Mouse (Mus musculus): ENCODE measurements around the gene Gpr183.

Gpr183 gene

DNA sequence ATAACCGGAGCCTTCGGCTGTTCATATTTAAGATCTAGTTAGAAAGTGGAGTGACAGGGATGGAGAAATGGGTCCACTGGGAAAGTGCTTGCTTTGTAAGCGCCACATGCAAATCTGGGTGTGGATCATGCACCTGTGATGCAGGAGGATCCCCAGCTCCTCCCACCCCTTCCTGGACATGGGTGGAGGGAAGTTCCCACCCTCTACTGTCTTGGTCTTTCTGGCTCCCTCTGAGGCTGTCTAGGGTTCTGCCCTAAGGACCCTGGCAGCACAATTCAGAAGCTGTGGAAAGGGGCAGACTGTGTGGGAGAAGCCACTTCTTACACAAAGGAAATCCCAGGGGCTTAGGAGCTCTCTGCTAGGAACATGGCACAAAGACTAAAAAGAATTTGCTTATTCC lies 33.4 kb downstream of the Gpr183 start:
- DNase-seq (ENCODE audit: low read depth, low spot score): peak; percentile 77

DNA sequence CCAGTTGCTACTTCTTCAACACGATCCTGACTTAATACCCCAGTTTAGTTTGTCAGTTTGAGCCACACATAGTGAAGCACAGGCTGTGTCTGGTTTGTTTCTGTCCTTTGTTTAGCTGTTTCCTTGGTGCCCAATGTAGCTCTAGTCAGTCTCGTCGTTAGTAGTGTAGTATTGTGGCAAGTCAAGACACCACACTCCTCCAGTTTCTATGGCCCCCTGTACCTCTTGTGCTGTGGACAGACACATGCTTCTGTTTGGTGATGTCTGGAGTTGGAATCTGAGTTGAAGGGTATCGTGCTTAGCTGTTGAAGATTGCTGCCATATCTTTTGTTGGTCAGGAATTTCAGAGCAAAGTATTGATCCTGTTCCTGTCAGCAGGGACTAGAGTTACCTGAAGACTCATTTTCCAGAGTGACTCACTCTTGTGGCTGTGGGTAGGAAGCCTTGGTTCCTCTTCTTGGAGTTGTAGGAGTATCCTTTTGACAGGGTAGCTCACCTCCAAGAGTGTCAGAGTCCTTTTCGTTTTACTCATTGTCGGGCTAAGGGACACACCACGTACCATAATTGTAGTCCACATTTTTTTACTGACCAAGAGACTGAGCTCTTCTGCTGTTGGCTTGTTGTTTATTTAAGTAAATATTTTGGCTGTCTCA lies 34.1 kb downstream of the Gpr183 start:
- DNase-seq (ENCODE audit: low read depth, low spot score): no peak

DNA sequence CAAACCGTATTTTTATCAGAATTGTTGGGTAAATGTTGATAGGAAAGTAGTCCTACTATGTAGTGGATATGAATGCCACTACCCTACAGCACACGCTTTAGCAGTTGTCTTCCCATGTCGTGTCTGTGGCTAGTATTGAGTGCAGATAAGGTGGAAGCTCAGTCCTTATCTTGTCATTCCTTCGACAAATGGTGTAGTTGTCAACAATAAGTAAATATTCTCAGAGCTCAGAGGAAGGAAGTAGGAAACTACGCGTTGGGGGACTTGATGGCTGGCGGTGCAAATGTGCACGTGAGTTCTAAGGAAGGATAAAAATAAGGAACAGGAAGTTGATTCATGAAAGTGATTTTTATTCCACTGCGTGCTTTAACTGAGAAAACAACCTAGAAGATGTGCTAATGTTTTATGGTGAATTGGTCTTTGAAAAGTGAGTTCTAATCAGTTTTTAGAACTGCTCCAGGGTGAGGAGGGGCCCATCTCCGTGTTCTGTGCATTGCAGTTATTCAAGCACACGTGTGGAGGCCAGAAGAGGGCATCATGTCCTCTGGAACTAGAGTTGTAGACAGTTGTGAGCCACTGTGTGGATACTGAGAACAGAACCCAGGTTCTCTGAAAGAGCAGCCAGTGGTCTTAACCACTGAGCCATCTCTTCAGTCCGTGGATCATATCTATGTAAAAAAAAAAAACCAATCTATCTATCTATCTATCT lies 35.6 kb downstream of the Gpr183 start:
- no peak for DNase-seq (ENCODE audit: low read depth, low spot score)

DNA sequence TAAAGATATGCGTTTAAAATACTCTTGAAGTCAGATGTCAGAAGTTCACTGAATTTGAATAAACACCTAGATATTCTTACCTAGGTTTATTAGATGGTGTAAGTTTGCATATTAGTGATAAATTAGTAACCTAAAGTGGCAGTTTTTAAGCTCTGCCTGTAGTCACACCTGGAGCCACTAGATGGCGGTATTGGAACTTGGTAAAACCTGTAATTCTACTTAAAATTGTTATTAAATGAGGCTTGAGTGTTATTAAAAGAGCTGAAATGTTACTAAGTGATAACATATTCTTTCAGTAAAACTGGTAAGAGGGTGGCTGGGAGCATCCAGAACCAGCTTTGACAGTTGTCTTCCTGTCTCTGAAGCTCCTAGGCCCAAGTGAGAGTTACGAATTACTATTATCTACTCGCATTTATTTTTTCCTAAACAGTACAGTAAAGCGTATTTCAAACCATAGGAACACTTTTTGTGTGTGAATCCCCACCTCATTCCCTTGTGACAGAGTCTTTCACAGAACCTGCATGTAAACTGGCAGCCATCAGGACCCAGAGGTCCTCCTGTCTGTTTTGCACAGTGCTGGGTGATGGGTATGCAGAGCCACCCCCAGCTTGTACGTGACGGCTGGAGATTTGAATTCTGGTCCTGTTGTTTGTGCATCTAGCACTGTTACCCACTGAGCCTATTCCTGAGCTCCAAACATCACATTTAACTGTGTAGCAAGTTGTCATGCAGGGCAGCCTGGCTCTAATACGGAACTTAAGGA lies 36.4 kb downstream of the Gpr183 start:
- peak; percentile 75 for DNase-seq (ENCODE audit: low read depth, low spot score)

DNA sequence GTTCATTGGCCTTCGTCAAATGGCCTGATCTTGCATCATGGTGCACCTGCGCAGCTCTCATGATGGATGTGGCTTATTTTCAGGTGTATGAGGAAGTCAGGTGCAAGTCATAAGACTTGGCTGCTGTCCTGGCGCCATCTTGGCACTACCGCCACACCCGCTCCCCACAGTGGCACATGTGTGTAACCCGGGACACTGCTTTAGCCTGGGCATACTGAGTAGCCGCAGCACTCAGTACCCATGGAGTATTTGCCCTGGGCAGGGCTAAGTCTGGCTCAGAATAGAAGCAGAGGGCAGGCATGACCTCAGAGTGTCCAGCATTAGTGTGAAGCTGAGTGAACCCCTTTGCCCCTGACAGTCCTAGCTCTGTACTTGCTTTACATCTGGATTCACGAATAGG lies 37.5 kb downstream of the Gpr183 start:
- no peak for DNase-seq (ENCODE audit: low read depth, low spot score)

DNA sequence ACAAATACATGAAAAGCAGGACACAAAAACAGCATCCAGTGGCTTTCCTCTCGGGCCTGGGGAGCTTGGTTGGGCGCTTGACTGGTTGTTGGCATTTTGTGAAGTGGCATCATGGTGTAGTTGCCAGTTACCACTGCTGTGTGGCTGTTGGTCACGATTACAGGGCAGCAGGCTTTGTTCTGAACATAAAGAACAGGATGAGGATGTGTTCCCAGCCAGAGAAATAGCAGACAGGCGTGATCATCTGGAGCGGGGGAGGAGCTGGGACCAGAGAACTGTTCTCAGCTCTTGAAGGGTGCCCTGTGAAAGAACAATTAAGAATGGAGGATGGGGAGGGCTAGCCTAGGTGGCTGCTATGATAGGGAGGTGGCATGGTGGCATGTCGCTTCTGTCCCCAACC lies 38.1 kb downstream of the Gpr183 start:
- DNase-seq (ENCODE audit: low read depth, low spot score): no peak

DNA sequence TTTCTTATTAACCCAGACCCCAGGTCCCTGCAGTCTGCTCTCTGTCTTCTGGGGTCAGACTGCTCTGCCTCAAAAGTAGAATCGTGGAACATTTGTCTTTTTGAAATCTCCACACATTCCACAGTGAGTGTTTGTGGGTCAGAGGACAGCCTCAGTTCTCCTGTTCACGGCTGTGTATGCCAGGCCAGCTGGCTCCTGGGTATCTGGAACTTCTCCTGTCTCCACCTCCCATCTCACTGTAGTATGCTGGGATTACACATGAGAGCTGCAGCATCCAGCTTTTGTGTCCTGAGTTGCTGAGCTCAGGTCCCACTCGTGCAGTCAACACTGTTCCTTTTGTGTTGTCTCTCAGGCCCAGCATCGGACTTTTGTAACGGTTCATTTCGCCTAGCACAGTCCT lies 40.1 kb downstream of the Gpr183 start:
- no peak for DNase-seq (ENCODE audit: low read depth, low spot score)

DNA sequence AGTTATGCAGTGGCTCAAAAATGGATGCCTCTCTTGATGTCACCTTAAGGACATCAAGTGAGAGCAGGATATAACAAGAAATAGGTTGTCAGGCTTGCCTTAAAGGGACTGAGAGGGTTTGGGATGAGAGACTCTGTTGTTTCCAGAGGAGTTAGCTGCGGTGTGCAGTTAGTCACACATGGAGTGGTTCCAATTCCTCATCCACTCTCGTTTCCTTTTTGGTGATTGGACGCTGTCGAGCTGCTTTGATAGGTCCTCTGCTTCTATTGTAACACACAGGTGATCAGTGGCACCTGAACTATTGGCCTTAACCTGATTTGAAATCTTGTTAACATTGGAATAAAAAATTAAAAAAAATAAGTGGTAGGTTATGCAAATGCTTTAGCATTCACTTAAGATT lies 42.3 kb downstream of the Gpr183 start:
- DNase-seq (ENCODE audit: low read depth, low spot score): no peak

DNA sequence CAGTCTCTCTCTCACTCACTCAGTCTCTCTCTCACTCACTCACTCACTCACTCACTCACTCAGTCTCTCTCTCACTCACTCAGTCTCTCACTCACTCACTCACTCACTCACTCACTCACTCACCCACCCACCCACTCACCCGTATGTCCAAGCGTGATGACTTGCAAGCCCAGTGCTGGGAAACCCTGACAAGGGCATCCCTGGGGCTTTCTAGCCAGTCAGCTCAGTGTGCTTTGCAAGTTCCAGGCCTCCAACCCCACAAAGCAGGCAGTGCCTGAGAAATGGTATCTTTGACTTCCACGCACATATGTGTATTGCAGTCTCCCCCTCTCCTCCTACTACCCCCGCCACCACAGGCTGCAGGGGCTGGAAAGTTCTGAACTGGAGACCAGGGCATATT lies 43.0 kb downstream of the Gpr183 start:
- no peak for DNase-seq (ENCODE audit: low read depth, low spot score)

DNA sequence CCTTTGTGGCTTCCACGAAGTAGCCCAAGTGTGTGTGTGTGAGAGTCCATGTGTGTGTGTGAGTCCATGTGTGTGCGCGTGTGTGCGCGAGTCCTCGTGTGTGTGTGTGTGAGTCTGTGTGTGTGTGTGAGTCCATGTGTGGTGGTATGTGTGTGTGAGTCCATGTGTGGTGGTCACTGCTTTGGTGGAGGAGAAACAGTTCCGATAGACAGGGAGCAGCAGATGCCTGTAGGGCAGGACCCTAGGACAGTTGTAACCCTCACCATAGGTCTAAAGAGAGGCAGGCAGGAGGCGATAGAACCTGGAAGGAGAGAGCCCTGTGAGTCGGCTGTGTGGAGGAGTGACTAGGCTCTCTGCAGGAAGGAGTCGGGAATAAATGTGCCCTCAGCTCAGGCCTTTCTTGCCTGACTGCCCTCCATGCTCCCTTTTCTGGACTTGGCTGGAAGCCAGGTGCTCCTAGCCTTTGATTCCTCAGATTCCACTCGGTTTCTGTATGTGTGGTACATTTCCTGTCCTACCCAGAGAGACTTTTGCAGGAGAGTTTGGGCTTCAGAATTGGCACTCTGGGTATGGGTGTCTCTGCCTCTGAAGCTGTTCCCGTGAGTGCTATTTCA lies 44.4 kb downstream of the Gpr183 start:
- DNase-seq (ENCODE audit: low read depth, low spot score): no peak

DNA sequence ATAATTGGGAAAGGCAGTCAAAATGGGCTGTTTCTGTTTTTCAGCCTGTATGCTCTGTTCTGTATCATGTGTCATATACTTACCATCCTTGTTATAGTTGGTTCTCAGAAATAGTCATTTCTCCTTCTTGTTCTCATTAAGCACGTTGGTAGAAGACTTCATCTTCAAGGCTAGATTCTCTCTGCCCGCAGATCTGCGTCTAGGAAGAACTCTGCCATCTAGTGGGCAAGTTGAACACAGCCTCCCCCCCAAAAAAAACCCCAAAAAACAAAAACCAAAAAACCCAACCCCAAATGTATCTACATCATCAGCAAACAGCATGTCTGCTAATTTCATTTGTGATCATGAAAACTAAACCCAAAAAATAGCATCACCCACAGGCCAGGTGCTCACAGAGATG lies 45.2 kb downstream of the Gpr183 start:
- peak; percentile 34 for DNase-seq (ENCODE audit: low read depth, low spot score)

DNA sequence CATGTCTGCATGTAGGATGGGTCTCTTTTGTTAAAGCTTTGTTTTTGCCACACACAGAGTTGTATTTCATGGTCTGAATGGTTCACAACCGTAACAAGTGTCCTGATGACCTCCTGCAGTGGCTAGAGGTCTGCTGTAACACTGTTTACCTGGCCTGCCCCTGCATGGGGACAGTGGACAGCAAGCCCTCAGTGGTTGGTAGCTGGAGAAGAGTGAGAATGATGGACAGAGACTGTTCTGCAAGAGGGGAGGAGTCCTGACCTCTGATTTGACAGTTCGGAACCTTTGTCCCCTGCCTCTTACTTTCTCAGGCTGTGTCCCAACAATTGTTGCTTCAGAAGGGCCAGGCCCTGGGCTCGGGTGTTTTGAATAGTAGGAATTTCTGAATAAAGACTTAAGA lies 46.7 kb downstream of the Gpr183 start:
- no peak for DNase-seq (ENCODE audit: low read depth, low spot score)

DNA sequence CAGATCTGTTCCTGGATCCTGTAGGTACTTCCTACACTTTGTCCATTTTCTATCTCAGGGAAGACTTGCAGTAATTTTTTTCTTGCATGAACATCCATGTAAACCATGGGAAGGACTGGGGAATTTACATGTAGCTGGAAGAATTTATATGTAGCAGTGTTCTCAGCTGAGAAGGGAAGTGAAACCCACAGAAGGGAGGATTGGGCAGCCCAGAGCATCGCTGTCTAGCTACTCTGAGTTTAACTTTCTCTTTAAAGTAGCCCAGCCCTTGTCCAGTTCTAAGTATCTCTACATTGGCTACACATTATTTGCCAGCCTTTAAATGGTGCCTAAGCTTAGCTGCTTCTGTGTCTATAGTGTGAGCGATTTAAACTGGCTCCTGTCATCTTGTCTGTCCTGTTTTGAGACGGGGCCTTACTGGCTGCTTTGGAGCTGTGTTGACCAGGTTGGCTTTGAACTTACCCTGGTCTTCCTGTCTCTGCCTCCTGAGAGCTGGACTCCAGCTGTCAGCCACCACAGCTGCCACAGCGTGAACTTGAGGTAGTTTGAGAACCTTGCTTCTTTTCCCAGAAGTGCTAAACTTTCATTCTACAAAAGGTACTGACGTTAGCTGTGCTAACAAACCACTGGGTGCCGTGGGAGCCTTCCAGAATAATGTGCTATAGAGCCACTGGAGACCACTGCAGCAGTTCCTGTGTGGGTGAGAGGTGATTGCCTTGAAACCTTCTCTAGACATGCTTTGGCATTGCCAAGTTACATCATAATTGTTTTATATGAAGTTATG lies 48.5 kb downstream of the Gpr183 start:
- no peak for DNase-seq (ENCODE audit: low read depth, low spot score)

DNA sequence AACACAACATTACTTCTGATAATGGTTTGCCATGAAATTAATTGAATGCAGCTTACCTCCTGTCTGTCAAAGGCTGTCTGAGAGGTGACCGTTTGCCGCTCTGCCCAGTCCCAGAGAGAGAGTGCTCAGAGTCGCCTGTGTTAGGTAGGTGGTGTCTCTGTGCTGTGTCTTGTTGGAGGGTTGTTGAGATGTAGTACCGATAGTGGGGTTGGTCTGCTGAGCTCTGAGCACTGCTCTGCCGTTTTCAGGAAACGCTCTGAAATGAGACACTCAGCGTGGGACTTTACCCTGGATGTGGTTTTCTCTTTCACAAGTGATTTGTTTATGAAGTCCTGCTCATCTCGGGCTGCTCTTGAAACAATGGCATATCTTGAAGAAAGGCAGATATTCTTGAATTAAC lies 49.4 kb downstream of the Gpr183 start, which contains the start of gene Gpr18:
Gpr18 (minus strand) TSS at position 161 of the 400 bp plus-strand sequence.
- no peak for DNase-seq (ENCODE audit: low read depth, low spot score)

DNA sequence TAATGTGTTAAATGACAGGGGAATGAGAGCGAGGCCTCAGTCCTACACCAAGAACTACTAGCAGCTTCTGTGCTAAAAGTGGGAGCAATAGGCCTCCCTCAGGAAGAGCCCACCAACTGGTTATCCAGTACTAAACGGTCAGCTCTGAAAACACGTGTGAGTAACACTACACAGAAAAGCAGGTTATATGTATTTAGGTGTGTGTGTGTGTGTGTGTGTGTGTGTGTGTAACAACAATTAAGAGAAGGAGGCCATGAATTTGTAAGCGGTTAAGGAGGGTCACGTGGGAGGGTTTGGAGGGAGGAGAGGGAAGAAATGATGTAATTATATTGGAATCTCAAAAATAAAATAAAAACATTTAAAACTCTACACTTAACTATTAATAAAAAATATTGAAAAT lies 49.9 kb downstream of the Gpr183 start:
- no peak for DNase-seq (ENCODE audit: low read depth, low spot score)

DNA sequence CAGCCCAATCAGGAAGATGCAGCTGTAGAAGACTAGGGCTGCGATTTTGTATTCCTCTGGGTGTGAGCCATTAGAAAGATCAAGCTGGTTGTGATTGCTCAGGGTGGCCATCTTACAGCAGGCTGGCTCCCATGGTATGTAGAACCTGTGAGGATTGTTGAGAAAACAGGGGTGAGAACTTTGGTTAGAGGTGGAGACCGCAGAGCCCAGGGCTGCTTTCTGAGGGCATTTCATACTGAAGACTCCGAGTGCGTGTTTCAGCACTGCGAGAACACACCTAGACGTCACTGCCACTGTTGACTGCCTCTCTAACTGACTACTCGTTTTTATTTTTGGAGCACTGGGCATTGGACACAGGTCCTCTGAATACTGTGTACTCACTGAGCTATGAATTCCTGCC lies 52.5 kb downstream of the Gpr183 start:
- no peak for DNase-seq (ENCODE audit: low read depth, low spot score)

DNA sequence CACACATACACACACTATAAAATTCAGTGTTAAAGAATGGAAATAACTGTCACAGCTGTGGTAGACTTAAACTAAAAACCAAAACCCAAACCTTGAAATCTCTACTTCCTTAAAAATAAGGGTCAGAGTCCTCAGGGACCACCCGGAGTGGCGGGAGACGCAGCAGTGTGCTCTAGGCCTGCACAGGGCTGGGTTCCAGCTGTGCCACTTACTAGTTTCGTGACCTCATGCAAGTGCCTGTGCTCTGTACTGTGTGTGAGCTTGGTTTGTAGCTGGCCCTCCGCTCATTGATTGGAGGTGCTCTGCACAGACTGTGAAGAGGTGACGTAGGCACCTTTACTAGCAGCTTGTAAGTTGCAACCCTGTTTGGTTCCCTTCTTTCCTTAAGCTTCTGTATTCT lies 55.1 kb downstream of the Gpr183 start:
- DNase-seq (ENCODE audit: low read depth, low spot score): no peak

DNA sequence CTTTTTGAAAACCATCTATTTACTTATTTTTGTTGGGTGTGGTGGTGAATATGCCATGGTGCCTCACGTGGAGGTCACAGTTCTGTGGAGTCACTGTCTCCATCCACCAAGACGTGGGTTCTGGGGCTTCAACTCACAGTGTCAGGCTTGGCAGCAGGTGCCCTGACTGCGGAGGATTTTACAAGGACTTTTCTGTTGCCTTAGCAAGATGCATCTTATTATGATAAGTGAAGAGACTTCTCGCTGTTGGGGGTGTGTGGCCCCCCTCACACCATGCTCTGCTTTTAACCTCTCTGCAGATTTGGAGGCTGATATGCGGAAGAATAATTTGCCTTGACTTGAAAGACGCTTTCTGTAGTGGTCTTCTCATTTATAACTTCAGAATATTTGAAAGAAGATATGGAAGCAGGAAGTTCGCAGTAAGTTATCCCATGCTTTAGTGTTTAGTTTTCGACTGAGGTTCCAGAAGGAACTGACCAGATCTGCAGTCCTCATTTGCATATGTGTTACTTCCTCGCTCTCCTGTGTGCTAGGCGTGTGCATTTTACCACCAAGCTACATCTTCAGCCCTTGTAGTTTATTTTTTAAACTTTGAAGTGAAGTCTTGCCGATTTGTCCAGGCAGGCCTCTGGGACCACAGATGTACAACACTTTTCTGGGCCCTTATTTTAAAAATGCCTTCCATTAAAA lies 57.9 kb downstream of the Gpr183 start:
- no peak for DNase-seq (ENCODE audit: low read depth, low spot score)

DNA sequence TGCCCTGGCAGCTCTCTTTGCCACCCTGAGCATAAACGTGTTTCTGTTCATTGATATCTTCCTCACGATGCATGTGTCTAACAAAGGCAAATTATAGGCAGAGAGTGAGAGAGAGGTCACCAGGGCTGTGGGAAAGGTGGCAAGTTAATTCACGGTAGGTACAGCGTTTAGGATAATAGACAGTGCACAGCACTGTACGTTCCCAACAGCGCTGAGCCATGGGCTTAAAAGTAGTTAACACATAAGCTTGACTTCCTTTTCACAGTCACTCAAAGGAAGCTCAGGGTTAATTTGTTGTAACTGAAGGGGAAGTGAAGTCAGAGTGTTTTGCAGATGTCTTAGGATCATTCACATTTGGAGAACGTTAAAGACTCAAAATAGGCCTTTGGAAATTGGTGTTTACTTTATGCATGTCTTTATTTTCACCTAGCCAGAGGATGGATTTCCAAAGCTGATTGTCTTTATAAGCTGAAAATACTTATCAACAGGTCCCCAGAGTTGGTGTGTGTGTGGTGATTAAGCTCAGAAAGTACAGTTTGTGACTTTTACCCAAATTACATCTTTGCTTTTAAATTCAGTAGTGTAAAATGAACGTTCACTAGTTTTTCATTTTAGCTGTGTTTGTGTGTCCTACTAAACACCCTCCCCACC lies 58.5 kb downstream of the Gpr183 start:
- DNase-seq (ENCODE audit: low read depth, low spot score): no peak

DNA sequence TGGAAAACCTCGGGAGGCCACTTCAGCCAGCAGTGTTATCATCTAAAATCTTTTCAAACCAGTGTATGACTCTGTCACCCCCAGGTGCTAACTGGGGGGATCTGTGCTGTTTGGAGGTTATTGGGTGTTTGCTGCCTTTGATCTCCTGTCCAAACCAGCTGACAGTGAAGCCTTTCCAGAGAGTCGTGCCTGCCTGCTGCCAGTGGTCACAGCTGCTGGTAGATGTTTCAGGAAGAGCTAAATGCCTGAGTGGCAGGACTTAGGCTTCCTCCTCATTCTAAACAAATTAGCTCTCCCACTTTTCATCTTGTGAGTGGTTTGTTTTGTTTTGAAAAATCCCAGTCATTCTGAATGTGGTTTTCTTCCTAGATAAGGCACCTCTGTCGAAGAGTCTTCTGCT lies 60.2 kb downstream of the Gpr183 start:
- no peak for DNase-seq (ENCODE audit: low read depth, low spot score)
